Mouse (Mus musculus) layer of hippocampus, adult 9-10 months (tissue): ENCODE data around the gene Cacna2d3.

Source experiments
- DNase-seq: peaks from one replicate; pipeline ENCODE4 v3.0.0; 2022; ENCODE audit warnings: low spot score

Gene Cacna2d3

GRCm38 (mm10) chr14:29061491-29061890 is 660.2 kb downstream of the Cacna2d3 start:
- no peak for DNase-seq

- DNase-seq: no peak
Observed at GRCm38 (mm10) chr14:29060679-29061078, 661.0 kb downstream of the Cacna2d3 start.

DNA sequence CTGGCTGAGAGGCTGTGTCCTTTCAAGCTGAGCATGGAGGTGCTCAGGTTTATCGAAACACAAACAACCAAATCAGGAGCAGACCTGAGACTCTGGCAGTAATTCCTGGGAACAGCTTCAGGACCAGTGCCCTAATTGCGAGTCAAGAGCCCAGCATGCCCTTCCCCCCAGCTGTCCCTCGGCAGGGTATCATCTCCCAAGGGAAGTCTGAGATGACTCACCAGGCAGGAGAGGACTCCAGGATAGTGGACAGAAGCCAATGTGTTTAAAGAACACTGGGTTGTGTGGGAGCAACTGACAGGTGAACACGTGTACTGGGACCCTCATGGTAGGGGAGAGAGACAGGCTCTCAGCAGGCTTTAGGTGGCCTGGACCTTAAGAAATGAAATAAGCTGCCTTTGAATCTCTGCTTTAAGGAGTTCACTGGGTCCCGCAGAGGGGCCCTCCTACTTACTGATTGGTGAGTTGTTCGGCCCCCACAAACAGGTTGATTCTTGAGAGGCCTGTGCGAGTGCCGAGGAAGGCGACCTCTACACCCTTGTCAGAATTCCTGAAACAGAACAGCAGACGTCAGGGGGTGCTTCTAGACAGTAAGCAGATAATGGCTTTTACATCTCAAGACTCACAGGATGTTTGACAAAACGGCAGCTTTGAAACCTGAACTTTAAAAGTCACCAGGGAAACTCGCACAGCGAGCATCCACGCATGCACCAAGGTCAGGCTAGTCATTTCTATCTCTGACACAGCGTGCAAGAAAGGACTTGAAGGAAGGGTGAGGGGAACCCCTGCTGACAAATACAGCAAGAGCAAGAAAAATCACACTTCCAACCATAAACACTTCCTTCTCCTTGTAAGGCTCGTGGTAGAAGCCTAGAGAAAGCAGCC is 669.5 kb downstream of the Cacna2d3 start:
- no peak for DNase-seq

DNA sequence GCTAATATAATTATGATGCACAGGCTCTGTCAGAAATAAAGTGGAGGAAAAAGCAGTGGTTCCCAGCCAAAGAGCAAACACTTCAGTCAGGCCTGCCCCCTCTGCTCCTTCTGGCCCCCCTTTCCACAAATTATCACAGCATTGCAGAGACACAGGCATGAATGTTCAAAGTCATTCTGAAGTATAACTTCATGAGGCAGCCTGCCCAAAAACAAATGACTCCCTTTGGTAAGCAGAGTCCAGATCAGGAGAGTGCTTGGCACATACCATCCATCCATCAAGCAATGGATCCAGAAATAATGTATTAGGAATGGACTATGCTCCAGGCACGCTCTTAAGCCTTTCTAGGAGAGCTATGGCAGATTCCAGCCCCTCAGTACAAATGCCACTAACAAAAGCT is 679.3 kb downstream of the Cacna2d3 start:
- no peak for DNase-seq

DNA sequence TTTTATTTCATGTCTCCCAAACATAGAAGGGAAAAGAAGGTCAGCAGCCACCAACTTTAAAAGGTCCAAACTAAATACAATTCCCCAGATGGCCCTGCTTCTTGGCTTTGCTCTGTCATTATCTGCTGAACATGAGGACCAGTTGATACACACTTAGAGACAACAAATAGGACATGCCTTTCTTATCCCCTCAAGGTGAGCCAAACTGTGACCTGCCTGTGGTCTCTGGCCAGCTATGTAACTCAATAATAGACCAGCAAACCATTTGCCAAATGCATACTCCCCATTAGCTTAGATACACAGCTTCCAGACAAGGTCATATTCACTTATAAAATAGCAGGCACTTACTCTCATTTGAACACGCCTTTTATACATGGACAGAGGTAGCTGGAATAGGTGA is 680.2 kb downstream of the Cacna2d3 start:
- no peak for DNase-seq

GRCm38 (mm10) chr14:29040606-29041364 is 680.9 kb downstream of the Cacna2d3 start:
- no peak for DNase-seq

DNA sequence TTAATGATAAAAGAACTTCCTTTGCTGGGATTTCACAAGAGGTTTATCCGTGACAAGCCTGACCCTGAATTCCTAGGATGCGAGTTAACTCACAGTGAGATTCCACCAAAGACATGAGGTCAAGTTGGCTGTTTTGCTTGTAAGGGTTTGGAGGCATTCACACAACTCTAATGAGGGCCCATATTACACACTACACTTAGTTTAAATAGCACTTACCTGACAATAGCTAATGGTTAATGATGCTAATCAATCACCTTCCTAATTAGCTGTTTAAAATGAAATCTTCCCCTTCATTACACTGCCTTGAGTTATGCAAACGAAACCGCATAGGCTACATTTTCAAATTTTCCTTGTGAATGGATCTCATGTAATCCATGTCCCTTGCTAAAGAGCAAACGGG is 683.4 kb downstream of the Cacna2d3 start:
- no peak for DNase-seq

- DNase-seq: no peak
Observed at GRCm38 (mm10) chr14:29031858-29032395, 689.7 kb downstream of the Cacna2d3 start.

GRCm38 (mm10) chr14:29030519-29030918 is 691.1 kb downstream of the Cacna2d3 start:
- DNase-seq: no peak

DNA sequence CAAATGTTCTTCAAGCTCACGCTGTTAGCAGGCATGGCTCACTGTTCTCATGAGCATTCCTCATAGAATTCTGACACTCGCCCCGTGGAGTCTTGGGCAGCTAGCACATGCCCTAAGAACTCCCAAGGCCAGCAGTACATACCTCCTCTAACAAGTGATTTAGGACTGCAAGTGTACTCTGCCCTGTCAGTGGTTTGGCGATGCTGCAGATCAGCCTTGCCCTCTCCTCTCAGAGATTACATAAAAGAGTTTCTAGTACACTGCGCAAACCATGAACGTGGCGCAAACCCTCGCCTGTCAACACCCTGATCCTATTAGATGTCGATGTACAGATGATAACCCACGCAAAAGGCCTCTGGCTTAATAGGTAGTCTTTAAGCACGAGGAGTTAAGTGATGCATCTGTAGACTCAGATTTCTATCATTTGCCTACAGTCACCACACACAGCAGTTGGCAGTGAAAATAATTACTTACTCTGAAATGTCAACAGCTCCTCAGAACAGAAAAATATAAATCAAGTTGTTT is 691.7 kb downstream of the Cacna2d3 start:
- no peak for DNase-seq

DNA sequence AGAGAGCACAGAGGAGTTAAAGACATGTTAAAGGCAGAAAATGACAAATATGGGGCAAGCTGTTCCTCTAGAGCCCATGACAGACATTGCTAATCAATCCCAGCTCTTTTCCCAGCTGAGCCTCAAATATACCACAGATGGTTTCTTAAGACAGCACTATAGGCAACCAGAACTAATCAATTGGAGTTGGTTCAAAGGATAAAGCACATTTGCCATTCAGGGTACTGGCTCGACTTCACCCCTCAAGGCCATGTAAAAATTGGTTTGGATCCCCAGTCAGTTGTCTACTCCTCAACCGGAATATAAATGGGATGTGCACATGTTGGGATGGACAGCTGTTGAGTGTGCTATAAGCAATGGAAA is 692.6 kb downstream of the Cacna2d3 start:
- no peak for DNase-seq

- DNase-seq: no peak
Observed at GRCm38 (mm10) chr14:29028391-29029106, 693.1 kb downstream of the Cacna2d3 start.

- DNase-seq: no peak
Observed at GRCm38 (mm10) chr14:29027276-29027675, 694.4 kb downstream of the Cacna2d3 start.

DNA sequence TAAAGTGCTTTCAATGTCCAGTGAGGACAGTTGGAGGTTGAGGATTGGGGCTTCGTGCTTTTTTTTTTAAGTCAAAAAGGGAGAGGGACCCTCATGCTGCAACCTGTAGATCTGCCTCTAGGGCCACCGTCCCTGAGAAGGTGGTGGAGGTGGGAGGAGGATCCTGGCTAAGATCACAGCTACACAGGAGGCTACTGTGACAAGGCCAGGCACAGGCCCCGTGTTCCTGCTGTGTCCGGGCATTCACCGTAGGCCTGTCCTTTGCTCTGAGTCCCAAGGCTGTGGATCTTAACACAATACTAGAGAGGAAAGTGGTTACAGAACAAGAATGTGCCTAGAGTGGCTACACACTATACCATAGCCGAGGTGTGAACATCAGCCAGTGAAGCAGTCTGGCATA is 696.3 kb downstream of the Cacna2d3 start:
- no peak for DNase-seq

DNA sequence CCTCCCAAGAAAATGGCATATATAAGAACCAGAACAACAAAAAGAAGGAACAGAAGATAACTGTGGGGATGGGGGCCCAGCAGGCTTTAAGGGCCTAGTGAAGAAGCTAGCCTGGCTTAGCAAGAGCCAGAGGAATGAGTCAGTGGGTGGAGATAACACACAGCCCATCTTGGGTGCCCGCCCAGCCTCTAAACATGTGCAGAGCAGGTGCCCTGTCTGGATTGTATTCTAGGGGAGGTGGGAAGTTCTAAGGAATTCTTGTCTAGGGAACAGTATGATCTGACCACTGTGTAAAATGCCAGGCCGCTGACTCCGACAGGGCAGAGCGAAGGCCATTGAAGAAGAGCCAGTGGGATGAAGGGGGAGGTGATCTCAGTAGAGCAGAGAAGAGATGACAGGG is 698.4 kb downstream of the Cacna2d3 start:
- no peak for DNase-seq

DNA sequence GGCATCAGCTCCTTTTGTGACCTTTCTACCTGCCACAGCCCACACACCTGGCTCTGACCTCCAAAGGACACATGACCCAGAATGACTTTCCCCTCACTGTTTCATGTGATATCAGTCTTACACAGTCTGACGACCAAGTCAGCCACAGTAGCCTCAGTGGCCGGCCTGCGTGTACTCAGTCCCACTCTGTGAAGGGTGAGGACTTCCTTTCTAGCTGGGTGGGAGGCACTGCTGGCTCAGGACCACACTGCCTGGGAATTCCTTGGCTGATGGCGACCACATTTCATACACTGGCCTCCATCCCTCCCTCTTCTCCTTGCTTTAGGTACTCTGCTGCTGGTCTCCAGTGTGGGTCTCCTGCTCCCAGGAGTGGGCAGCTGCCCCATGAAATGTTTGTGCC is 700.4 kb downstream of the Cacna2d3 start:
- DNase-seq: no peak

GRCm38 (mm10) chr14:29018316-29019000 is 703.2 kb downstream of the Cacna2d3 start:
- DNase-seq: no peak

DNA sequence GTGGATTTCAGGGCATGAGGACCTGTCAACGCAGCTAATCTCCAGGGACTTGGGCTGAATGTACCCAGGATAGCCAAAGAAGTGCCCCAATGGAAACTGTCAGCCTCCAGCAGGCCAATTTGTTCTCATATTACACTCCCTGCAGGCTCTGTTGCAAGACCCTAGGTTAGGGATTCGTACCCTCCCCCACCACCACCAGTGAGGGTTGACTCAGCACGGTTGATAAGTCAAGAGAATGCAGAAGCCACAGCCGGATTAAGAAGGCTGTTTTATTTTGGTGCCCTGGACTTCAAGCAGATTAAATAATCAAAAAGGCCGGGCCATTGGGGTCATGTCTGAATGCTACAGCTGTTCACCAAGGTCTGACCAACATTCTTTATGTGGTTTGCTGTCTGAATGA is 703.8 kb downstream of the Cacna2d3 start, which contains the start of gene Lrtm1:
Gene Lrtm1 (plus strand): TSS at position 326 of the 400 bp plus-strand sequence.
- DNase-seq: no peak

GRCm38 (mm10) chr14:29015896-29016295 is 705.8 kb downstream of the Cacna2d3 start:
- no peak for DNase-seq

DNA sequence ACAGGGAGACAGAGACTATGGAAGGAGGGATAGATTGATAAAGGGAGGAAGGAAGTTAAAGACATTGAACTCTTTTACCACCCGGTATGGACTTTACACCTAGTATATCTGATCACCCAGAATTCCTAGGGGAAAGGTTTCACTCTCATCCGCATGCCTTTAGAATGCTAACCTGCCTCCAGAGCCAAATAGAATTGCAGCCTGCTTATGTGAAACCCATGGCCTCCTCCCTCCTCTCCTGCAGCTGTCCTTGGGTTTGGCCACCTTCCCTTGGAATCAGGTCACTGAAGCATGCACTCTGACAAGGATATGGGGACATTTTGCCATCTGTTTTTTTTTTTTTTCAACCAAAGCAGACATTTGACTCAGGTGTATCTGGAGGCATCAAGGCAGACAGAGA is 707.0 kb downstream of the Cacna2d3 start:
- DNase-seq: no peak

- DNase-seq: no peak
Observed at GRCm38 (mm10) chr14:29013161-29013560, 708.5 kb downstream of the Cacna2d3 start.
